Mouse (Mus musculus) B cell, adult 67 days (primary cell): Measurements from ENCODE around the gene Serpinc1. TPM values are rescaled to one million over a fixed set of nuclear protein-coding genes. Genes with fewer than 3 reads are reported as not detected.

Experiments used
- total RNA-seq, 2 experiments: library from RNA; stranded (reverse); gene quantifications; 4 replicates each; pipeline ENCODE4 v1.2.4; 2023

The Serpinc1 gene
- 1 to 10 TPM; 3.3 to 4.2 TPM for total RNA-seq

DNA sequence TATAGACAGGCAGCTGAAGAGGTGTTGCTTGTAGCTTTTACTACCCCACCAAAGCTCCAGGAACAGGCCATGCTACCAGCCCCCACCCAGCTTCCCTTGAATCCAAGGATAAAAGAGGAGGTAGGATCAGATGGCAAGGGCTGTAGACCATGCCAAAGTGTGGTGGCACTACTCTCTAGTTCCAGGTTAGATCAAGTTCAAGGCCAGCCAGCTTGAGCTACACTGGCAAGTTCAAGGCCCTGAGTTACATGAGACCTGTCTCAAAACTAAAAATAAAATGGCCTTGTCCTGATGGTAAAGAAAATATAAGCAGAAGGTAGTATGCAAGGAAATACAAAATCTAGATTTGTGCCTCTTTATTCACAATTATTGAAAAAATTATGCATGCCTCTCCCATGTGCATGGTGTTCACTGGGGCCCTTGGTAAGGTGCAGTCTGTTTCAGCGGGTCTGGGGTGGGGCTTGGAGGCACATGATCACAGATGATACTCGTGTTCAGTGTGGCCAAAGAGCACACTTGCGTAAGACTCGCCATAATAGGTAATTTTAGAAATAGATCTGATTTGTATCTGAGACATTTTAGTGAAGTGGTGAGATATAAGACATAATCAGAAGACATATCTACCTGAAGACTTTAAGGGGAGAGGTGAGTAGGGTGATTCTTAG is at the start of gene Serpinc1:
Gene Serpinc1, plus strand, starts transcription at position 515 of the 665 bp plus-strand sequence.

GRCm38 (mm10) chr1:161034435-161035280 is 56.3 kb downstream of the Serpinc1 start, which contains the start of gene Zbtb37:
Zbtb37 (minus strand) TSS chr1:161034849.

Other genes with a start within 250 kb of the Serpinc1 start
- gene Rabgap1l, start 185.4 kb upstream of the Serpinc1 start, total RNA-seq: 100 to 1,000 TPM; 249 to 278 TPM
- gene Rc3h1, start 72.2 kb upstream of the Serpinc1 start, total RNA-seq: 10 to 100 TPM; 73.4 to 76.8 TPM
- 10 to 100 TPM; 42.6 to 57.3 TPM for gene Zbtb37, start 56.3 kb downstream of the Serpinc1 start, total RNA-seq
- gene Dars2, start 92.1 kb downstream of the Serpinc1 start, total RNA-seq: 10 to 100 TPM; 15.3 TPM
- 1 to 10 TPM; 9.0 to 9.2 TPM for gene Cenpl, start 92.1 kb downstream of the Serpinc1 start, total RNA-seq
- 10 to 100 TPM; 29.1 to 33.5 TPM for gene Klhl20, start 152.9 kb downstream of the Serpinc1 start, total RNA-seq
- gene Ankrd45, start 164.1 kb downstream of the Serpinc1 start, total RNA-seq: not detected
- not detected for gene Tex50, start 180.7 kb downstream of the Serpinc1 start, total RNA-seq